Mouse (Mus musculus) embryonic facial prominence, embryonic 10.5 days (tissue): ENCODE results near the gene Edil3. TPM values are rescaled to one million over a fixed set of nuclear protein-coding genes. Genes with fewer than 3 reads are reported as not detected.

ENCODE experiments used
- DNase-seq: peaks from one replicate; pipeline ENCODE4 v3.0.0-alpha.2; 2017; ENCODE audit warnings: low spot score
- H3K27ac ChIP-seq: fragments of 300-500 bp; sonication (generic); replicated peaks from 2 replicates; pipeline ENCODE4 v1.5.1; 2016; ENCODE audit warnings: mild to moderate bottlenecking
- H3K27me3 ChIP-seq: fragments of 300-500 bp; sonication (generic); replicated peaks from 2 replicates; pipeline ENCODE4 v1.6.1; 2016; ENCODE audit warnings: low read depth, mild to moderate bottlenecking; ENCODE audit not compliant: poor library complexity, severe bottlenecking
- H3K36me3 ChIP-seq: fragments of 300-500 bp; sonication (generic); replicated peaks from 2 replicates; pipeline ENCODE4 v1.6.1; 2016; ENCODE audit warnings: mild to moderate bottlenecking, moderate library complexity
- H3K4me1 ChIP-seq: fragments of 300-500 bp; sonication (generic); 2 replicates; pipeline ENCODE4 v1.6.1; 2016
- H3K4me3 ChIP-seq: fragments of 300-500 bp; sonication (generic); 2 replicates; pipeline ENCODE4 v1.5.1; 2016; ENCODE audit warnings: mild to moderate bottlenecking, moderate library complexity
- H3K9me3 ChIP-seq: fragments of 300-500 bp; sonication (generic); 2 replicates; pipeline ENCODE4 v1.6.1; 2016; ENCODE audit warnings: mild to moderate bottlenecking
- WGBS: fragments of 180-500 bp; shearing (Covaris S2); methylation state at CpG from one replicate; pipeline ENCODE4 v1.1.7; 2016; 5-methylcytosine and 5-hydroxymethylcytosine counted together
- polyA plus RNA-seq: library from polyadenylated mRNA; unstranded; fragments of >200 nt; fragmentation: Nextera tagmentation; extraction: Ambion mirVana; gene quantifications from 2 replicates; pipeline ENCODE4 v1.2.1, GENCODE M21; 2016

Edil3 gene
- polyA plus RNA-seq, 1 experiment from 2014 or later: 13.2 TPM

DNA sequence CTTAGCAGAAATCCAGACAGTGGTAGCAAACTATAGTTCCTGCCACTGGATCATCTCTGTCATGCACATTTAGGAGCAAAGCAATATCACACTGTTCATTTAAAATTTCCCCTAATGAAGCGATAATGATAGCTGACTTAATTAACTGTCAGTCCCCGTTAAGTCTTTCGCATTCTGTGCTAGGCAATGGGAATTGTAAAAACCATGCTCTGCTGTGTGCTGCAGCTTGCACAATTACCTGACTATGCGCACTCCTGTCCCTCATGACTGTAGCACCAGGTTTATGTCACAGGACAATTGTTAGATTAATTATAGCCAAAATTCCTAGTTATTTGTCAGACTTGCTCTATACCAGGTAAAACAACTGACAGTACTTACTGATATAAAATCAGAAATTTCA is 348.8 kb downstream of the Edil3 start:
- Histone ChIP-seq H3K4me1 (no peaks in the 10 kb centered on the region), H3K27me3 (no peaks in the 10 kb centered on the region), H3K4me3 (no peak overlapping the region), H3K36me3 (no peaks in the 10 kb centered on the region), H3K9me3 (no peaks in the 10 kb centered on the region), H3K27ac (no peak overlapping the region)
- DNase-seq: no peak
- WGBS: 87% methylated on average over 4 of the region's 4 CpGs

- DNase-seq: no peak
- no peak overlapping the region for H3K4me3 ChIP-seq
- no peak overlapping the region for H3K27ac ChIP-seq
- H3K27me3 ChIP-seq: no peaks in the 10 kb centered on the region
- H3K36me3 ChIP-seq: no peaks in the 10 kb centered on the region
- no peaks in the 10 kb centered on the region for H3K9me3 ChIP-seq
- no peaks in the 10 kb centered on the region for H3K4me1 ChIP-seq
- 85% methylated on average over 2 of the region's 2 CpGs for WGBS
Observed at GRCm38 (mm10) chr13:89175154-89175553, 353.9 kb downstream of the Edil3 start.

- Histone ChIP-seq H3K27me3 (no peaks in the 10 kb centered on the region), H3K4me1 (no peaks in the 10 kb centered on the region), H3K36me3 (no peaks in the 10 kb centered on the region), H3K4me3 (no peak overlapping the region), H3K27ac (no peak overlapping the region), H3K9me3 (no peaks in the 10 kb centered on the region)
- no peak for DNase-seq
- WGBS: 95% methylated on average over 1 of the region's 1 CpGs
Observed at GRCm38 (mm10) chr13:89189051-89189450, 367.8 kb downstream of the Edil3 start.

DNA sequence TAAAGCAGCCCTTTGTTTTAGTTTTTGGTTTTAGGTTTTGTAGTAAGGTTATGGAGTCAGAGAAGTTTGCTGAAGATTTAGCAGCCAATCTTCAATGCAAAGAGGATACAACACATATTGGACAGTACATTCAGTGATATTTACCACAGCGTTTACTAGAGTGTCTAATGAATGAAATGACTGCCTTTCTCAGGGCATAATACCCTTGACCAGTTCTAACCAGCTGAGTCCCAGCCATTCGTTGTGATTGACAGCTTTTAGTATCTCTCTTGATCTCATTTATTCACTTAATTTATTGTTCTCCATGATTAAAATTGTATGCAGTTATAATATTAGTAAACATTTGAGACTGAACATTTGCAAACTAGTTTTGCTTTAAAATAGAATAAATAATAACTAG is 375.7 kb downstream of the Edil3 start:
- Histone ChIP-seq H3K4me3 (no peak overlapping the region), H3K27ac (no peak overlapping the region), H3K36me3 (no peaks in the 10 kb centered on the region), H3K9me3 (no peaks in the 10 kb centered on the region), H3K4me1 (no peaks in the 10 kb centered on the region), H3K27me3 (no peaks in the 10 kb centered on the region)
- 71% methylated on average over 2 of the region's 2 CpGs for WGBS
- DNase-seq: no peak

DNA sequence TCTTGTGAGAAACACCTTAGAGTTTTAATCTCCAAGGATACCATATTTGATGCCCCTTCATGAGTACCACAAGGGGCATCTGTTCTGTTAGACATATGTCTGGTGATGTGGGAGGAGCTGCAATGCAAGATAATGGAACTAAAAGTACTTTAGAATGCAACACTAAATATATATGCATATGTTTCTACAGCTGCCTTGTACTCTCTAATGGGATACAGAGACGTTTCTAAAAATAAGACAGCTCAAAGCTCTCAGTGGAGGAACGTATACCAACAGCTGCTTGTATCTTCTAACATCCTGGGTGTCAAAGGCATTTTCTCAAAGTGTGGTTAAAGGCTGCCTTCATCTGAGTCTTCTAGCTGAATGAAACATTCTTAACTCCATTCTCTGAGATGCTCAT is 378.0 kb downstream of the Edil3 start:
- no peaks in the 10 kb centered on the region for H3K9me3 ChIP-seq
- no peaks in the 10 kb centered on the region for H3K4me1 ChIP-seq
- H3K27ac ChIP-seq: no peak overlapping the region
- H3K4me3 ChIP-seq: no peak overlapping the region
- DNase-seq: no peak
- H3K27me3 ChIP-seq: no peaks in the 10 kb centered on the region
- H3K36me3 ChIP-seq: no peaks in the 10 kb centered on the region
- 62% methylated on average over 2 of the region's 2 CpGs for WGBS

DNA sequence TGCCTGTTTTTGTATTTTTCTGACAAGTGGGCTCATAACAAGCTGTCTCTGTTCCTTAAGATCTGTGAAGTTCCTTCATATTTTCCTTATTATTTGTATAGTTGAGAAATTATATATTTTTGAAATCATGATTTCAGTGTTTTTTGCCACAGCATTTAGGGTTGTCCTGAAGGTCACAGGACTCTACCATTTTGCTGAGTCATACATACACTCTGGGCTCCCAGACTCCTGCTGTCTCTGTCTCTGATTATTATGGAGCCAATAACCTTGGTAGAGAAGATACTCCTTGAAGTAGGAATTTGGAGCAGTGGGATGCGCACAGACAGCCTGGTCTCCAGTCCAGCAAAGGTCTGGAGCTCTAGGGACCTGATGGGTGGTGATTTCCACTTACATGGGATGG is 416.8 kb downstream of the Edil3 start:
- 90% methylated on average over 1 of the region's 1 CpGs for WGBS
- no peak overlapping the region for H3K27ac ChIP-seq
- no peaks in the 10 kb centered on the region for H3K4me1 ChIP-seq
- no peak for DNase-seq
- H3K27me3 ChIP-seq: no peaks in the 10 kb centered on the region
- H3K36me3 ChIP-seq: no peaks in the 10 kb centered on the region
- no peaks in the 10 kb centered on the region for H3K9me3 ChIP-seq
- no peak overlapping the region for H3K4me3 ChIP-seq

DNA sequence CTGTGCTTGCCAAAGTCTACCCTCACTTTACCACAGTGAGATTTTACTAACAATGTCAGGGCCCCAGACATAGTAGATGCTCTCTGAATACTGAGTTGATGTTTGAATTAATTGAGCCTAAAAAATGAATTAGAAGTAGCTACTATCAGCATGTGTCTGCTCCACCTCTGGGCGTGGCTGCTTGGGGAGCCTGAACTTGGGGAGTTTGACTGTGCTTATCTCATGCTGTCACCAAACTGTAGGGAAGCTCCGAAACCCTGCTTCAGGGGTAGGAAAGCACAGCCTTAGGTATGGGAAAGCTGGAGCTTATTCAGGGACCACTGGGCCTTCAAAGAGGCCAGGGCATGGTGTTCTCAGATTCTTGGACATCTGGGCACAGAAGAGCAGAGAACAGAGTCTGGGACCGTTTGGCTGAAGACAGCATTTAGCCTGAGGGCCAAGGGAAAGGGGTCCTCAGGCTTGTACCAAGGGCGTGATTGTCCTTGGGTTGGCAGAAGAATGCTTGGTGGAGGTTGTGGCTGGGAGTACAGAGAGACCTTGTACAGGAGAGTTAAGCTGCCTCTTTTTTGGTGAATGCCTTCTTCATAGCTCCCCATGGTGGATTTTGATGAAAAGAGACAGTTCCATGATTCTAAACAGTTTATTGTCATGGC is 432.8 kb downstream of the Edil3 start:
- Histone ChIP-seq H3K27me3 (no peaks in the 10 kb centered on the region), H3K36me3 (no peaks in the 10 kb centered on the region), H3K4me3 (no peak overlapping the region), H3K9me3 (no peaks in the 10 kb centered on the region), H3K4me1 (no peaks in the 10 kb centered on the region), H3K27ac (no peak overlapping the region)
- WGBS: 74% methylated on average over 4 of the region's 4 CpGs
- DNase-seq: no peak

GRCm38 (mm10) chr13:89256906-89257305 is 435.6 kb downstream of the Edil3 start:
- no peak overlapping the region for H3K4me3 ChIP-seq
- no peaks in the 10 kb centered on the region for H3K27me3 ChIP-seq
- H3K27ac ChIP-seq: no peak overlapping the region
- DNase-seq: no peak
- H3K36me3 ChIP-seq: no peaks in the 10 kb centered on the region
- H3K9me3 ChIP-seq: no peaks in the 10 kb centered on the region
- no peaks in the 10 kb centered on the region for H3K4me1 ChIP-seq
- WGBS: 76% methylated on average over 1 of the region's 1 CpGs

GRCm38 (mm10) chr13:89286696-89287305 is 465.5 kb downstream of the Edil3 start:
- Histone ChIP-seq H3K36me3 (no peaks in the 10 kb centered on the region), H3K27ac (no peak overlapping the region), H3K27me3 (no peaks in the 10 kb centered on the region), H3K9me3 (no peaks in the 10 kb centered on the region), H3K4me3 (no peak overlapping the region), H3K4me1 (no peaks in the 10 kb centered on the region)
- no peak for DNase-seq
- 77% methylated on average over 5 of the region's 5 CpGs for WGBS

GRCm38 (mm10) chr13:89288201-89288600 is 466.9 kb downstream of the Edil3 start:
- H3K27me3 ChIP-seq: no peaks in the 10 kb centered on the region
- WGBS: 57% methylated on average over 4 of the region's 4 CpGs
- no peak overlapping the region for H3K27ac ChIP-seq
- H3K4me1 ChIP-seq: no peaks in the 10 kb centered on the region
- H3K9me3 ChIP-seq: no peaks in the 10 kb centered on the region
- DNase-seq: no peak
- no peaks in the 10 kb centered on the region for H3K36me3 ChIP-seq
- no peak overlapping the region for H3K4me3 ChIP-seq

DNA sequence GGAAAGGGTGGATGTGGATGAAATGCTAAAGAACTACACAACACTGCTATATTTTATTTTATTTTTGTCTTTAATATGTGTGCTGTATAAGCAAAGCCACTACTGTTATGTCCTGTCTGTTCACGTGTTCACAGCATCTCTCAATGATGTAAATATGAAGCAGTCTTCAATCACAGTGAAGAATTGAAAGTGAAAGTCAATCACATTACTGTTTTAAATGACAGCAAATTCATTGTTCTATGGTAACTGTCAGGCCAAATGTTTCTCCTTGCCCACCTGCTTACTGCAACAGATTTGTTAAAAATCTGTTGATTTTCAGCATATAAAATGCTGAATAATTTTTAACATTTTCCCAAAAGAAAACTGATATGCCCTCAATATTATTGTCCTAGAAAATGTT is 499.9 kb downstream of the Edil3 start:
- Histone ChIP-seq H3K27me3 (no peaks in the 10 kb centered on the region), H3K9me3 (no peaks in the 10 kb centered on the region), H3K4me1 (no peaks in the 10 kb centered on the region), H3K36me3 (no peaks in the 10 kb centered on the region), H3K27ac (no peak overlapping the region), H3K4me3 (no peak overlapping the region)
- WGBS: 84% methylated on average over 1 of the region's 1 CpGs
- no peak for DNase-seq

DNA sequence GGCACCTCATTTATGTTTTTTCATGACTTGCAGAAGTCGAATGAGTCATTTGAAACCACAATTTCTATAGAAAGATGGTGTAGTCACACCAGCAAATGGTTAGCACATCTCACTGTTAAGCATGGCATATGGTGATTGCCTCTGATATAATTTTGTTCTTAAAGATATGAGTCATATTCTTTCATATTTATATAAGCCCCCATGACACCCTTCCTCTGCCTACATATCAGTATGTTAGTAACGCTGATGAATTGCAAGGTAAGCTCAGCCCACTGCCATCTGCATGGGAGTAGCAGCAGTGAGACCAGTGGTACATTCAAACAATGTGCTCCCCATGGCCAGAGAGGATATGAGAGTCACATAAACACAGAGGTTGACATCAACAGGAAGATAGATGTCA is 503.0 kb downstream of the Edil3 start:
- no peak overlapping the region for H3K4me3 ChIP-seq
- H3K36me3 ChIP-seq: no peaks in the 10 kb centered on the region
- no peaks in the 10 kb centered on the region for H3K9me3 ChIP-seq
- H3K27ac ChIP-seq: no peak overlapping the region
- no peaks in the 10 kb centered on the region for H3K27me3 ChIP-seq
- no peak for DNase-seq
- WGBS: 86% methylated on average over 2 of the region's 2 CpGs
- no peaks in the 10 kb centered on the region for H3K4me1 ChIP-seq

GRCm38 (mm10) chr13:89334494-89334893 is 513.2 kb downstream of the Edil3 start:
- Histone ChIP-seq H3K27ac (no peak overlapping the region), H3K27me3 (no peaks in the 10 kb centered on the region)
- peak; percentile 38 for DNase-seq

More at GRCm38 (mm10) chr13:89334494-89334893, 513.2 kb downstream of the Edil3 start:
- WGBS: 42% methylated on average over 1 of the region's 1 CpGs
- Histone ChIP-seq H3K4me1 (no peaks in the 10 kb centered on the region), H3K36me3 (no peaks in the 10 kb centered on the region), H3K4me3 (no peak overlapping the region), H3K9me3 (no peaks in the 10 kb centered on the region)
